Mouse (Mus musculus) forebrain, embryonic 13.5 days (tissue): Measurements from ENCODE around the gene Vmn1r180. TPM values are rescaled to one million over a fixed set of nuclear protein-coding genes. Genes with fewer than 3 reads are reported as not detected.
"Not testable (repeated sequence)": the region's sequence is repeated elsewhere in the genome, so short reads cannot be mapped to it uniquely, and the experiment has no call there.

Experiments
- ATAC-seq: fragments of 200-750 bp; cut with Nextera tagmentation; 2 replicates; pipeline ENCODE4 v1.8.0; 2017
- H3K27ac ChIP-seq: fragments of 300-500 bp; sonication (generic); 2 replicates; pipeline ENCODE4 v1.5.1; 2015; ENCODE audit warnings: inconsistent platforms, mild to moderate bottlenecking, moderate library complexity
- H3K27me3 ChIP-seq: fragments of 300-500 bp; sonication (generic); 2 replicates; pipeline ENCODE4 v1.6.1; 2015; ENCODE audit warnings: mild to moderate bottlenecking, inconsistent platforms
- H3K36me3 ChIP-seq: fragments of 300-500 bp; sonication (generic); 2 replicates; pipeline ENCODE4 v1.6.1; 2015; ENCODE audit warnings: mild to moderate bottlenecking, inconsistent platforms; ENCODE audit not compliant: poor library complexity, severe bottlenecking
- H3K4me1 ChIP-seq: fragments of 300-500 bp; sonication (generic); 2 replicates; pipeline ENCODE4 v1.6.1; 2015; ENCODE audit warnings: inconsistent platforms
- H3K4me2 ChIP-seq: fragments of 300-500 bp; sonication (generic); 2 replicates; pipeline ENCODE4 v1.6.1; 2015; ENCODE audit warnings: inconsistent platforms, mild to moderate bottlenecking, moderate library complexity
- H3K4me3 ChIP-seq: fragments of 300-500 bp; sonication (generic); 2 replicates; pipeline ENCODE4 v1.5.1; 2015; ENCODE audit warnings: mild to moderate bottlenecking, inconsistent platforms
- H3K9ac ChIP-seq: fragments of 300-500 bp; sonication (generic); 2 replicates; pipeline ENCODE4 v1.6.1; 2015; ENCODE audit warnings: mild to moderate bottlenecking, inconsistent platforms
- H3K9me3 ChIP-seq: fragments of 300-500 bp; sonication (generic); replicated peaks from 2 replicates; pipeline ENCODE4 v1.6.1; 2016; ENCODE audit warnings: inconsistent platforms
- WGBS: fragments of 180-500 bp; shearing (Covaris S2); methylation state at CpG from one replicate; pipeline ENCODE4 v1.1.7; 2015; 5-methylcytosine and 5-hydroxymethylcytosine counted together
- polyA plus RNA-seq: library from polyadenylated mRNA; unstranded; fragments of >200 nt; fragmentation: Nextera tagmentation; extraction: Ambion mirVana; gene quantifications from 2 replicates; pipeline ENCODE4 v1.2.1, GENCODE M21; 2015

Gene Vmn1r180
- not detected in 2 replicates for polyA plus RNA-seq

GRCm38 (mm10) chr7:23950332-23950731 lies at the start of gene Vmn1r180:
Gene Vmn1r180, plus strand, starts transcription at chr7:23950632.
- Histone ChIP-seq H3K4me3 (no peak within 1 kb of the TSS), H3K9me3 (peaks cover 4% of the 10 kb centered on the region; the same call in 1 of the 2 replicates), H3K36me3 (no peaks in the 10 kb centered on the region), H3K27ac (no peak within 1 kb of the TSS), H3K4me1 (no peaks in the 10 kb centered on the region), H3K9ac (no peak within 1 kb of the TSS), H3K27me3 (no peaks in the 10 kb centered on the region), H3K4me2 (no peak within 1 kb of the TSS)
- no peak for ATAC-seq

GRCm38 (mm10) chr7:23926678-23927077 lies 23.8 kb upstream of the Vmn1r180 start, which contains the start of gene Vmn1r179:
Gene Vmn1r179, plus strand, starts transcription at chr7:23926978.
- H3K4me3 ChIP-seq = no peak within 1 kb of the TSS
- H3K9ac ChIP-seq = no peak within 1 kb of the TSS
- ATAC-seq = no peak
- H3K27me3 ChIP-seq = no peaks in the 10 kb centered on the region
- H3K9me3 ChIP-seq = peaks cover 35% of the 10 kb centered on the region
- H3K4me2 ChIP-seq = no peak within 1 kb of the TSS
- no peaks in the 10 kb centered on the region for H3K4me1 ChIP-seq
- 55% methylated on average over 2 of the region's 2 CpGs for WGBS
- H3K36me3 ChIP-seq = no peaks in the 10 kb centered on the region
- H3K27ac ChIP-seq = no peak within 1 kb of the TSS

GRCm38 (mm10) chr7:23968044-23968443 lies 17.6 kb downstream of the Vmn1r180 start:
- H3K9ac ChIP-seq, H3K4me1 ChIP-seq, ATAC-seq, H3K36me3 ChIP-seq, H3K4me3 ChIP-seq, H3K4me2 ChIP-seq, H3K27me3 ChIP-seq, H3K27ac ChIP-seq: not testable (repeated sequence)
- H3K9me3 ChIP-seq = peaks cover 46% of the 10 kb centered on the region
- WGBS = 55% methylated on average over 3 of the region's 3 CpGs

GRCm38 (mm10) chr7:23974315-23974714 lies 23.9 kb downstream of the Vmn1r180 start, which contains the start of gene Vmn1r181:
Gene Vmn1r181, plus strand, starts transcription at chr7:23974615.
- H3K4me2 ChIP-seq, H3K4me3 ChIP-seq, H3K27ac ChIP-seq, ATAC-seq, H3K27me3 ChIP-seq, H3K4me1 ChIP-seq, H3K9ac ChIP-seq, H3K36me3 ChIP-seq: not testable (repeated sequence)
- 80% methylated on average over 9 of the region's 9 CpGs for WGBS
- H3K9me3 ChIP-seq = peaks cover 45% of the 10 kb centered on the region

- no peak within 1 kb of the TSS for H3K4me3 ChIP-seq
- no peak within 1 kb of the TSS for H3K9ac ChIP-seq
- no peak within 1 kb of the TSS for H3K4me2 ChIP-seq
- peaks cover 22% of the 10 kb centered on the region for H3K9me3 ChIP-seq
- 67% methylated on average over 2 of the region's 2 CpGs for WGBS
- no peak for ATAC-seq
- no peaks in the 10 kb centered on the region for H3K4me1 ChIP-seq
- no peak within 1 kb of the TSS for H3K27ac ChIP-seq
- no peaks in the 10 kb centered on the region for H3K27me3 ChIP-seq
- no peaks in the 10 kb centered on the region for H3K36me3 ChIP-seq
These were observed 51.0 kb downstream of the Vmn1r180 start, which contains the start of gene V1rd19 for GRCm38 (mm10) chr7:24001391-24001790. Gene V1rd19, plus strand, starts transcription at chr7:24001691.

Other genes with a start within 250 kb of the Vmn1r180 start
- gene Vmn1r173, start 249.9 kb upstream of the Vmn1r180 start, polyA plus RNA-seq = not detected in 2 replicates
- not detected in 2 replicates for gene Vmn1r174, start 198.4 kb upstream of the Vmn1r180 start, polyA plus RNA-seq
- not detected in 2 replicates for gene Vmn1r175, start 140.0 kb upstream of the Vmn1r180 start, polyA plus RNA-seq
- not detected in 2 replicates for gene Vmn1r176, start 113.3 kb upstream of the Vmn1r180 start, polyA plus RNA-seq
- not detected in 2 replicates for gene Vmn1r177, start 84.2 kb upstream of the Vmn1r180 start, polyA plus RNA-seq
- not detected in 2 replicates for gene Vmn1r178, start 58.6 kb upstream of the Vmn1r180 start, polyA plus RNA-seq
- gene Vmn1r179, start 23.7 kb upstream of the Vmn1r180 start, polyA plus RNA-seq = not detected in 2 replicates
- gene Vmn1r181, start 24.0 kb downstream of the Vmn1r180 start, polyA plus RNA-seq = not detected in 2 replicates
- not detected in 2 replicates for gene V1rd19, start 51.1 kb downstream of the Vmn1r180 start, polyA plus RNA-seq
- not detected in 2 replicates for gene Vmn1r183, start 102.6 kb downstream of the Vmn1r180 start, polyA plus RNA-seq
- 30.9 and 32.8 TPM in 2 replicates for gene Zfp180, start 131.3 kb downstream of the Vmn1r180 start, polyA plus RNA-seq
- gene Zfp112, start 161.7 kb downstream of the Vmn1r180 start, polyA plus RNA-seq = 7.7 and 8.6 TPM in 2 replicates
- gene Zfp235, start 183.5 kb downstream of the Vmn1r180 start, polyA plus RNA-seq = 18.7 and 18.8 TPM in 2 replicates
- gene Zfp114, start 224.4 kb downstream of the Vmn1r180 start, polyA plus RNA-seq = 8.4 and 8.8 TPM in 2 replicates